Mouse (Mus musculus): Measurements from ENCODE around the gene Ifnl2. TPM values are rescaled to one million over a fixed set of nuclear protein-coding genes. Genes with fewer than 3 reads are reported as not detected.

The Ifnl2 gene
- total RNA-seq, 2 experiments from 2014 or later = not detected

GRCm38 (mm10) chr7:28490903-28491302 lies 19.4 kb downstream of the Ifnl2 start:
- no peak for DNase-seq

- DNase-seq = no peak
These were observed 19.8 kb downstream of the Ifnl2 start for GRCm38 (mm10) chr7:28490410-28490809.

GRCm38 (mm10) chr7:28488030-28488491 lies 22.2 kb downstream of the Ifnl2 start:
- no peak for DNase-seq

- DNase-seq = no peak
These were observed 26.1 kb downstream of the Ifnl2 start for GRCm38 (mm10) chr7:28484192-28484591.

GRCm38 (mm10) chr7:28482854-28483253 lies 27.4 kb downstream of the Ifnl2 start:
- DNase-seq = no peak

GRCm38 (mm10) chr7:28478854-28479253 lies 31.4 kb downstream of the Ifnl2 start:
- DNase-seq = no peak

- no peak for DNase-seq
These were observed 32.9 kb downstream of the Ifnl2 start for GRCm38 (mm10) chr7:28477363-28477762.

- no peak for DNase-seq
These were observed 34.1 kb downstream of the Ifnl2 start for GRCm38 (mm10) chr7:28476191-28476590.

GRCm38 (mm10) chr7:28467213-28467751 lies 43.0 kb downstream of the Ifnl2 start:
- peak; percentile 19 for DNase-seq

- no peak for DNase-seq
These were observed 43.5 kb downstream of the Ifnl2 start for GRCm38 (mm10) chr7:28466721-28467212.

GRCm38 (mm10) chr7:28464416-28465212 lies 45.6 kb downstream of the Ifnl2 start:
- DNase-seq = no peak

GRCm38 (mm10) chr7:28462769-28463168 lies 47.5 kb downstream of the Ifnl2 start:
- no peak for DNase-seq

GRCm38 (mm10) chr7:28460361-28460760 lies 49.9 kb downstream of the Ifnl2 start:
- DNase-seq = no peak

Other genes starting within 250 kb of the Ifnl2 start
- 1 to 10 TPM; 5.0 to 5.2 TPM for gene Eid2, start 242.6 kb downstream of the Ifnl2 start, total RNA-seq (2021)
- 1 to 10 TPM; 4.0 to 4.8 TPM for gene Eid2b, start 232.7 kb downstream of the Ifnl2 start, total RNA-seq (2021)
- not detected for gene Selenov, start 219.3 kb downstream of the Ifnl2 start, total RNA-seq (2021)
- not detected for gene Dll3, start 208.2 kb downstream of the Ifnl2 start, total RNA-seq (2021)
- 10 to 100 TPM; 41.8 to 43.9 TPM for gene Timm50, start 198.4 kb downstream of the Ifnl2 start, total RNA-seq (2021)
- gene Supt5, start 171.7 kb downstream of the Ifnl2 start, total RNA-seq (2021) = 10 to 100 TPM; 52.8 to 54.3 TPM
- gene Rps16, start 159.8 kb downstream of the Ifnl2 start, total RNA-seq (2021) = 100 to 1,000 TPM; 361 to 390 TPM
- gene Plekhg2, start 137.9 kb downstream of the Ifnl2 start, total RNA-seq (2021) = 1 to 10 TPM; 4.7 to 7.3 TPM
- 1 to 10 TPM; 7.3 to 7.6 TPM for gene Zfp36, start 130.2 kb downstream of the Ifnl2 start, total RNA-seq (2021)
- gene Med29, start 117.7 kb downstream of the Ifnl2 start, total RNA-seq (2021) = 10 to 100 TPM; 19.6 to 20.2 TPM
- 10 to 100 TPM; 24.9 to 29.4 TPM for gene Paf1, start 117.5 kb downstream of the Ifnl2 start, total RNA-seq (2021)
- gene Gmfg, start 73.0 kb downstream of the Ifnl2 start, total RNA-seq (2021) = 1 to 10 TPM; 1.6 to 4.2 TPM
- gene Lrfn1, start 58.5 kb downstream of the Ifnl2 start, total RNA-seq (2021) = under 1 TPM; 0.23 to 0.38 TPM
- not detected for gene Ifnl3, start 12.4 kb upstream of the Ifnl2 start, total RNA-seq (2021)
- not detected for gene Sycn, start 30.4 kb upstream of the Ifnl2 start, total RNA-seq (2021)
- not detected for gene Nccrp1, start 36.8 kb upstream of the Ifnl2 start, total RNA-seq (2021)
- 10 to 100 TPM in 1 of 2 experiments, 1 to 10 TPM in 1; 9.8 to 14.0 TPM for gene Samd4b, start 87.7 kb upstream of the Ifnl2 start, total RNA-seq (2021)
- 1 to 10 TPM; 3.0 TPM for gene Pak4, start 87.7 kb upstream of the Ifnl2 start, total RNA-seq (2021)
- gene Acp7, start 120.9 kb upstream of the Ifnl2 start, total RNA-seq (2021) = not detected
- 1 to 10 TPM in 1 of 2 experiments, under 1 TPM in 1; 0.74 to 1.3 TPM for gene Fbxo27, start 182.4 kb upstream of the Ifnl2 start, total RNA-seq (2021)
- gene Fbxo17, start 206.3 kb upstream of the Ifnl2 start, total RNA-seq (2021) = 1 to 10 TPM; 5.7 to 6.0 TPM
- gene Mrps12, start 231.4 kb upstream of the Ifnl2 start, total RNA-seq (2021) = 10 to 100 TPM; 35.2 to 46.5 TPM
- 10 to 100 TPM; 13.5 to 15.6 TPM for gene Sars2, start 231.5 kb upstream of the Ifnl2 start, total RNA-seq (2021)
- not detected for gene Ccer2, start 245.7 kb upstream of the Ifnl2 start, total RNA-seq (2021)